Mouse (Mus musculus) heart, postnatal 14 days (tissue): ENCODE data around the gene Gstz1. TPM values are rescaled to one million over a fixed set of nuclear protein-coding genes. Genes with fewer than 3 reads are reported as not detected.

Experiments
- total RNA-seq, 2 experiments: library from RNA; stranded (reverse); gene quantifications; 2 replicates each; pipeline ENCODE4 v1.2.3; 2021

Gstz1 gene
- total RNA-seq, 2 experiments from 2014 or later: 48.1 to 53.0 TPM

Other genes starting within 250 kb of the Gstz1 start
- 10 to 100 TPM; 44.2 to 45.6 TPM for gene Cipc, start 200.1 kb upstream of the Gstz1 start, total RNA-seq
- gene Zdhhc22, start 156.7 kb upstream of the Gstz1 start, total RNA-seq: not detected
- under 1 TPM in 1 of 2 experiments, not detected in 1; 0.07 TPM for gene Tmem63c, start 125.8 kb upstream of the Gstz1 start, total RNA-seq
- gene Ngb, start 44.6 kb upstream of the Gstz1 start, total RNA-seq: not detected
- 10 to 100 TPM; 11.5 to 11.9 TPM for gene Pomt2, start 803 bp downstream of the Gstz1 start, total RNA-seq
- gene Samd15, start 52.6 kb downstream of the Gstz1 start, total RNA-seq: under 1 TPM; 0.32 to 0.57 TPM
- gene Tmed8, start 53.3 kb downstream of the Gstz1 start, total RNA-seq: 1 to 10 TPM; 5.4 to 6.0 TPM
- under 1 TPM; 0.33 to 0.66 TPM for gene Noxred1, start 91.6 kb downstream of the Gstz1 start, total RNA-seq
- gene Vipas39, start 119.1 kb downstream of the Gstz1 start, total RNA-seq: 10 to 100 TPM; 28.9 to 29.8 TPM
- 100 to 1,000 TPM; 103 to 107 TPM for gene Ahsa1, start 119.3 kb downstream of the Gstz1 start, total RNA-seq
- gene Ism2, start 152.5 kb downstream of the Gstz1 start, total RNA-seq: under 1 TPM in 1 of 2 experiments, not detected in 1; 0.15 TPM
- 10 to 100 TPM; 39.4 to 43.5 TPM for gene Sptlc2, start 241.2 kb downstream of the Gstz1 start, total RNA-seq